Mouse (Mus musculus) layer of hippocampus, adult 18-20 months (tissue): ENCODE data around the gene Atp13a3. TPM values are rescaled to one million over a fixed set of nuclear protein-coding genes. Genes with fewer than 3 reads are reported as not detected.
"Not testable (repeated sequence)": the region's sequence is repeated elsewhere in the genome, so short reads cannot be mapped to it uniquely, and the experiment has no call there.

Source experiments
- DNase-seq, 2 experiments: peaks; one replicate each; pipeline ENCODE4 v3.0.0; 2022; ENCODE audit warnings: low spot score in 2 of 2
- long read RNA-seq: library from polyadenylated mRNA; stranded (forward); transcript quantifications from one replicate; pipeline ENCODE4 v2.0.0, GENCODE M21; 2021
- total RNA-seq, 2 experiments: library from RNA; stranded (reverse); gene quantifications; 2 replicates each; pipeline ENCODE4 v1.2.3; 2021

Gene Atp13a3
- total RNA-seq: 10 to 100 TPM; 71.5 to 72.9 TPM
- long read RNA-seq, partial matches to known transcripts: 1 of 20 reads
- long read RNA-seq, other reads (novel, unspliced or antisense): 19 of 20 reads

DNA sequence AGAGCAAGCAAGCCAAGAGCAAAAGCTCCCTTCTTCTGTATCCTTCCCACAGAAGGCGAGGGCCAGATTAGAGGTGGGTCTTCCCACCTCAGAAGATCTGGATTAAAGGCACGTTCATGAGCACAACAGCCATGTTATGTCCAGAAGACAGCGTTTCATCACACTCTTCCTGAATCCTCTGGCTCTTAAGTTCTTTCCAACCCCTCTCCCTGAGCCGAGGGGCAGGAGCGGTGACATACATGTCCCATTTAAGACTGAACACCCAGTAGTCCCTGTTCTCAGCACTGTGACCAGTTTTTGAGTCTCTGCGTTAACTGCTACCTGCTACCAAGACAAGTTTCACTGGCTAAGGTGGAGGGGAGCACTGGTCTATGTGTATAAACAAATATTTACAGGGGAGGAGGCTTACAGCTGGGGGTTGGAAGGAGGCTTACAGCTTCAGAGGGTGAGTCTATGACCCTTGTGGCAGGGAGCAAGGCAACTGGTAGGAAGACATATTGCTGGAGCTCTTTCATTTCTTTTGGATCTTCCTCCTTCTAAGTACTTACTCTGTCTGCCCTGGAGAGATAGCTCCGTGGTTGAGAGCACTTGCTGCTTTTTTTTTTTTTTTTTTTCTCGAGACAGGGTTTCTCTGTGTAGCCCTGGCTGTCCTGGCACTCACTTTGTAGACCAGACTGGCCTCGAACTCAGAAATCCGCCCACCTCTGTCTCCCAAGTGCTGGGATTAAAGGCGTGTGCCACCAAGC lies at the start of gene Atp13a3:
Gene Atp13a3, minus strand, starts transcription at position 51 of the 746 bp plus-strand sequence.
- no peak for DNase-seq

DNA sequence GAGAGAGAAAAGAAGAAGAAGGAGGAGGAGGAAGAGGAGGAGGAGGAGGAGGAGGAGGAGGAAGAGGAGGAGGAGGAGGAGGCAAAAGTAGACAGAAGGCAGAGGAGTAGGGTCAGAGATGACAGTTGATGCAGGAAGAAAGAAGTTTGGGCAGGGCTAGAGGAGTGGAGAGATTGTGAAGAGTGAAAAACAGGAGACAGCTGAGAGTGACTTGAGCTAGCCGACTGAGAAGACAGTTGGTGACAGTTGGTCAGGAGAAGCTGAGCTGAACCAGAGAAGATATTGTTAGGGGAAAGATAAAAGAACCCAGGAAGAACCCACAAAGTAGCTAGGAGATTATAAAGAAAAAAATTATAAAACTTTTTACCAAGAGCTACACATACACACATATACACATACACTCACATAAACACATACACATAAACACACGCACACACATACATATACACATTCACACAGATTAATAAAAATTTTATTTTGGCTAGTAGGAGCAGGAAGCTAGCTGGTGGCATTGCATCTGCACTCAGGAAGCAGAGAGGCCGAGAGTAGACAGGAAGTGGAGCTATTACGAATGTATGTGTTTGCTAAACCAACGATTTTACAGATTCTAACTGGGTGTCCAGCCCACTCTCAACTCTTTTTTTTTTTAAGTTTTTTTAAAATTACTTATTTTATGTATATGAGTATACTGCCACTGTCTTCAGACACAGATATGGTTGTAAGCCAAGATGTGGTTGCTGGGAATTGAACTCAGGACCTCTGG lies 47.6 kb upstream of the Atp13a3 start:
- DNase-seq: no peak

DNA sequence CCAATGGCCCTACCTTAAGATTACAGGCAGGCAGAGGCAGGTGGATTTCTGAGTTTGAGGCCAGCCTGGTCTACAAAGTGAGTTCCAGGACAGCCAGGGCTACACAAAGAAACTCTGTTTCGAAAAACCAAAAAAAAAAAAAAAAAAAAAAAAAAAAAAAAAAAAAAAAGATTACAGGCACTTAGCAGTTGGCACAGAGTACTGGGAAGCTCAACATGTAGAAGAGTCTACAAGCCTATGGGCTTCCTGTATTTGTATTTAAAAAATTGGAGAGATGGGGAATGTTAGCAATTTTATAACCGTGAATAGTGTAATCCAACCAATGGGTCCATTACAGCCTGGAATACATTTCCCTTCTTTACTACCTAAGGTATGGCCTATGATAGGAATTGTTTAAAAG lies 45.4 kb upstream of the Atp13a3 start:
- DNase-seq: not testable (repeated sequence)

DNA sequence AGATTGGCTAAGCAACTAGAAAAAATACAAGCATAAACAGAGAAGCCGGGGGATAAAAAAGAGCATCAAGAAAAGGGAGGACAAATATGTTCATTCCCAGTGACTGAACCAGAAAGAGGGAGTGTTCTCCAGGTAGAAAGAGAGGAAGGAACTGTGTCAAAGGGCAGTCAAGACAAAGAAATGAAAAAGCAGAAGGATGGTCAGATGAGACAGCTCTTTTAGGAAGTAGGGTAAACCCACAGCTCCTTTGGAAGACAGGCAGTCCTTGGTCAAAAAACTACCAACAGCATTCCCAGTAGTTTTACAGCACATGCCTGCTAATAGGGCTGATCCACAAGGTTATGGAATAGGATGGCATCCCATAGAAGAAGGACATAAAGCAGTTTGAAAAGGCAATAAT lies 43.2 kb upstream of the Atp13a3 start:
- DNase-seq: no peak

DNA sequence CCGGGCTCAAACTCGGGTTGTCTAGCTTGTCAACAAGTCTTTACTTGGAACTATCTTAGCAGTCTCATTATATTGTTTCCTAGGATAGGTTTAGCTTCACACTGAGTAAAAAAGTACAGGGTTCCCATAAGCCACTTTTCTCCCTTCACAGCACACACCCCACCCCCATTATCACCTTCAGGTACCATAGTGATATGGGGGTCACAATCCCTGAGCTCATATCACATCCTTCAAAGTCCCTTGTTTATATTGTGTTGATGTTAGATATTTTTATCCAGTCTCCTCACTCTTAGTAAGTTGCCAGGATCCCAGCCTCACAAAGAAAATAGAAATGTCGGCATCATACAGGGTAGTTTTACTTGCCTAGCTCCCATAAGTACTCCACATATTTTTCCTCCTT lies 42.4 kb upstream of the Atp13a3 start:
- DNase-seq: no peak

DNA sequence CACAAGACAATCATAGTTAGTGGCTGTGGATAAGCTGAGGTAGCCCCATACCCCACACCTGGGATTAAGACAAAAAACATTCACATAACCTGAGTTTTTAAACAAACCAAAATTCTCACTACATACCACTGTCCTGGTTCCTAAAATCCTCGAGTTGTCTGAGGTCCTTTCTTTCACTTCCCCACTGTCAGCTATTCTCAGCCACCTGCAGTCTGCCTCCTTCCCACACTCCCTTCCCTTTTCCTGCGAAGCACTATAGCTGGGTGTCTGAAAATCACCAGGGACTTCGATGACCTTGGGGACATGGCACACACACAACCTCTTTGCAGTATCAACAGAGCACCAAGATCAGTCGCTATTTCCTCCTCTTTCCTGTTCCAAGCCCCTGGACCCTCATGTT lies 41.9 kb upstream of the Atp13a3 start:
- DNase-seq: no peak

DNA sequence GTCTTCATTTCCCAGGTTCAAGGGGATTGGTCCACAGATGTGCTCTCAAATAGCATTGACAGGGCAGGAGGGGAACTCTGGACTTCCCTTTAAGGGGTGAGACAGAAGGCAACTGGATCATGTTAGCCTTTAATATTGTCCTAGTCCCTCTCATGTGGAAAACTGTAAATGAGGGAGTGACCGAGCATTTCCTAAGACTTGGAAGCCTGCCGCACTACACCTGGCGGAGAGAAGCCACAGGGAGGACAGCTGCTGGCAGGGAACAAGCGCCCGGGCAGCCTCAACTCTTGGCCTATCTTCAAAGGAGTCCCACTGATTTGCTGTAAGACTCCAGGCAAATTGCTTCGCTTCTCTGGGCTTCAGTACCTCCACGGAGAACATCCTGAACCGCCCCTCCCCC lies 37.6 kb upstream of the Atp13a3 start:
- no peak for DNase-seq

DNA sequence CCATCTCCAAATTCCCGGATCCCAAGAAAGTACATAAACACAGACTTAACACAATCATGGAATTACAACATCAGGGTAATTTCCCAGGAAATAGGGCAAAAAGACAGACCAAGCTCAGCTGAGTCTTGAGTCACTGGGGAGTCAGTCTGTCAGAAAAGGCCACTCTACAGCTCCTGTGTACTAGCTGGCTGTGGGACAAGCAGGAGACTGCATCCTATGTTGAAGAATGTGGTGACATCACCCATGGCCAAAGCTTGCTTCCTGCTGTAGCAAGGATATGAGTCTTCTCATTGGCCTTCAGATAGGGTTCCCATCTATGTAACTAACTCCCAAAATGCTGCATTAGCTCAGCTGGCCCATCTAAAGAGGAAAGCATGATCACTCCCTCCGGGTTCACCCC lies 36.7 kb upstream of the Atp13a3 start:
- DNase-seq: no peak

DNA sequence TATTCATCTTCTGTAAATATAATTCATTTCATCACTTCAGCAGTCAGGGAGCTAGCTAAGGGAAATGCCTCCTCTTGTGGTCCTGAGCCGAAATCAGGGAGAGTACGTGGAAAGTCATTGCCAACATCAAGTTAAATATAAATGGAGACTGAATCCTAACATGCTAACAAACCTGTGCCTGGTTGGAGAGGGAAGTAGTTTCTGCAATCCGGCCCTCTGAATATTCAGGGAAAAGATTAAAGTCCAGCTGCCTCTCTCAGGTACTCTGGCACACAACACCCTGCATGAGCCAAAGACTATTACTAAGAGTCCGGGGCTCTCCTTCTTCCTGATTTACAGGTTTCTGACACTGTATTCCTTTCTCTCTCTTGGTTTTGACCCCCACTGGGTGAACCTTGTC lies 35.6 kb upstream of the Atp13a3 start:
- DNase-seq: no peak

DNA sequence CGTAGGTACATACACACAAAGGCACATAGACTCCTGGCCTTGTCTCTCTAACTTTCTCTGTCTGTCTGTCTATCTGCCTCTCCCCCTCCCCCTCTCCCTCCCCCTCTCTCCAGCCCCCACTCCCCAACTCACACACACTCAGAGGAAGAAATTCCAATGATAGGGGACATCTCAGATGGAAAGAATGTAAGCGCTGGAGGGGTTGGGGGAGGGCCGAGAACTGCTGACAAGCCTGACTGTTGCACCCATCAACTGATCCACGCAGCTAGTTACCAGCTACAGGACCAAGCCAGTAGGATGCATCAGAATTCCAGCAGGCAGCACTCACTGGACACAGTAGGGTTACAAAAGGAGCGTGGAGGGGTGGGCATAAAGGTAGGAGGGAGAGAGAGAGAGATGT lies 34.1 kb upstream of the Atp13a3 start:
- DNase-seq: no peak

DNA sequence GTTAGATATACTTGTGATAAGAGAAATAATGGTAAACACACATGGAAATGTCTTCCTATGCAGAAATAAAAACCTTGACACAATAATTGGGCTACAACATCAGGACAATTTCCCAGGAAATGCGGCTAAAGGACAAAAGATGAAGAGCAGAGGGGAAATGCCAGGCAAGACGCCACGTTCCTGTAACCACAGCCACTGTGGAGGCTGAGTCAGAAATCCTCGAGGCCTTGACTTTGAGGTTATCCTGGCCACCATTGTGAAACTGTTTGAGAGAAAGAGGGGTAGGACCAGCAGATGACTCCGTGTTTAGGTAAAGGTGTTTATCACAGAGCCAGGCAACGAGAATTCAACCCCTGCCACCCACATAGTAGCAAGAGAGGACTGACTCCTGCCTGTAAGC lies 33.6 kb upstream of the Atp13a3 start:
- DNase-seq: no peak

DNA sequence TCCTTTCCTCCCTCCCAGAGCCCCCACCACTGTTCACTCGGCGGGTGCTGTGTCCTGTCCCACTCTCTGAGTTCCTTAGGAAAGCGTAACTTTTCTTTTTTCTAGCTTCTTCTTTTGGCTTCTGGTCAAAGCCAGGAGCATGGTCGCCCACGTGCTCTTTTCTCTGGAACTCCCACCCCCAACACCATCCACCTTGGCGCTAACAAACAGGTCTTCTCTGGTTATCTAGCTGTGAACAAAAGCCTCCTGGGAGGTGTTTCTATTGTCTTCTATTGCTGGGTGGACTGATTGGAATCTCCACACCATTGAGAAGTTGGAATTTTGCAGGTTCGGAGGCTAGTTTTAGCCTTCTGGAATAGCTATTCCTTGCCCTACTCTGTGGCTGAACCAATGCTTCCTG lies 30.5 kb upstream of the Atp13a3 start:
- DNase-seq: no peak

DNA sequence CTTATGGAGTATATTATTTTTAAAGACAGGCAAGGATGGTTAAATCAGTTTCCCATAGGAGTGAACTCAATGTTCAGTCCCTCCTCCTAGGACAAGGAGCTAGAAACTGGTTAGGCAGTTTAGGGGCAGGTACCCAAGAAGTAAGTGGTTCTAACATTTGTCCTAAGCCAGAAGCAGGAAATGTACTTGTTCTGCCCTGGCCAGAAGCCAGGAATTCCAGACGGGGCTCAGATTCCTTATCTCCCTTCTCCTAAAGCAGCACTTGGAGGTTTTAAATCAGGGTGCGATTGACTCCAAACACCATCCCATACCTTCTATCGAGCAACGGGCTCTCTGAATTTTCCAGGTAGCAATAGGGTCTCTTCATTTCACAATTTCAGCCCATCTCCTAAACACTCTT lies 29.6 kb upstream of the Atp13a3 start:
- DNase-seq: no peak

DNA sequence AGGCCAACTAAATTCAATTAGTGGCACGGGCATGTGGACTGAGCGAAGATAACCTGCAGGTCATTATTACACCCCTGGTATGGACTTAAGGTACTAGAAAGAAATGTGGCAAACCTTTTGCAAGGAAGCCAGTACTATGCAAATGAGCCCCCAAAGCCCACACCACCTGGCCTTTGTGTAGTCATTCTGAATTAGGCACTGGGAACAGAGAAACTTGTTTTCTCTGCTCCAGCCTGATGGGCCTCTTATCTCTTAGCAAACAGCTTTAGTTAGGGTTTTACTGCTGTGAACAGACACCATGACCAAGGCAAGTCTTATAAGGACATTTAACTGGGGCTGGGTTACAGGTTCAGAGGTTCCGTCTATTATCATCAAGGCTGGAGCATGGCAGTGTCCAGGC lies 27.4 kb upstream of the Atp13a3 start:
- DNase-seq: no peak

DNA sequence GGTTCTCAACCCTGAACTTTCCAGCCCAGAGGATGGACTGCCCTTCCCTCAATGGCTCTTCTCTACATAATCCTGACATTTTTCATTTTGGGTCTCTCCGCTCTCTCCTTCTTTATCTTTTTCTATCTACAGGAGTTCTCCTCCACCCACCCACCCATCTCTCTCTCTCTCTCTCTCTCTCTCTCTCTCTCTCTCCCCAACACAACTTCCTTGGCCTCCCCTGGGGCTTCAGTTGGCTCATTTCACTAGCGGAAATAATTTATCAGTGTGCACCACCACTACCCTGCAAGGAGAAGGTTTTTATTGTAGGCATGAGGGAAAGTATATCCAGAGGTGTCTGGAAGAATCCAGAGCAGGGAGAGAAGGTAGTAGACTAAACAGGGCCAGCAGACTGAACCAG lies 26.3 kb upstream of the Atp13a3 start:
- DNase-seq: no peak

DNA sequence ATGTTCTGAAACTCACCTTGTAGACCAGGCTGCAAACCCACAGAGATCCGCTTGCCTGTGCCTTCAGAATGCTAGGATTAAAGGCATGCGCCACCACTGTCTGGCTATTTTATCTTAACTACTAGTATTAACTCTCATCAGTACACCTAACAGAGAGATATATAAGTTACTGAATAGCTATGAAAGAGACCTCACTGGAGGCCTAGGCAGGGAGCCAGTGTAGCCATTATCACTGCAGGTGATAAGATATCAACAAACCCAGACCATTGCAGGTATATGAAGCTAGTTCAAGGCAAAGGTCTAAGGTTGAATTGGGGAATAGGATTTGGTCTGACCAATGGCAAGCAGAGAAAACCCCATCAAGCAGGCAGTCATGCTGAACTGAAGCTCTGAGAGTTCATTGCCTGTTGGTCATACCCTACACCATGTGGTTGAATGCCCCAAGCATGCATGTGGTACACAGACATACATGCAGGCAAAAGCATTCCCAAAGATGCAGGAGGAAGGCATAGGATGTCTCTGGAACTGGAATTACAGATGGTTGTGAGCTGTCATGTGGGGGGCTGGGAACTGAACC lies 24.8 kb upstream of the Atp13a3 start:
- DNase-seq: no peak

DNA sequence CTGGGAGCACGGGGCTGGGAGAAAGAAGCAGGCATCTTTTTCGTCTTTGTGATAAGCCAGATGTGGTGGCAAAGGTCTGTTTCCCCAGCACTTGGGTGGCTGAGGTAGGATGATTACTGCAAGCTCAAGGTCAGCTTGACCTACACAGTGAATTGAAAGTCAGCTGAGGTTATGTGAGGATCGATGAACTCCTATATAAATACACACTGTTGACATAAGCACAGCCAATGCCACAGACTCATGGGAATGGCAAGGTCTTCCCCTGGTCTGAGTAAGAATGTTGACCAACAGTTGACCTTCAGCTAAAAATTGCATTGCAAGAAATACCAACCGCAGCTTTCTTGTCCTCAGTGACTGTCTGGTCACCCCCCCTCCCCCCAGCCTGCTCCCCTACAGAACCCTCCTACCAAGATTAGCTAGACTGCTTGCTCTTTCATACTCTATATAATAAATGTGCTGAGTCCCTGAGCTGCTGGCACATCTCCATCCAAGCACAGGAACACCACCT lies 23.0 kb upstream of the Atp13a3 start:
- DNase-seq: no peak

DNA sequence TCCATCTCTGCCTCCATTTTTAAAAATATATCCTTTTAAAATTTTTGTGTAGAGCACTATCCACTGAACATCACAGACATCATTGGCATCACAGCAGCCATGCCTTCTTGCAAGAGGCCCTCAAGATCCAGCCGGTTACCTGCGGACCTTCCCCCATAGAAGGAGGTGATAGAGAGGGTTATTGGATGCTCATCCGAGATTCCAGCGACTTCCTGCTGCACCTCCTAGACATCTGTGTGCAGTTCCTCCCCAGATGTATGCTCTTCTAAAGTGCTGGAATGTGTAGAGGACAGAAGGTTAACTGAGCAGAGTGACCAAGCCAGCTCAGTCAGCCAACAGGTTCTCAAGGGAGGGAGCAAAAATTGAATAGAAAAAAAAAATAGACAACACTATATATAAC lies 21.7 kb upstream of the Atp13a3 start:
- no peak for DNase-seq

DNA sequence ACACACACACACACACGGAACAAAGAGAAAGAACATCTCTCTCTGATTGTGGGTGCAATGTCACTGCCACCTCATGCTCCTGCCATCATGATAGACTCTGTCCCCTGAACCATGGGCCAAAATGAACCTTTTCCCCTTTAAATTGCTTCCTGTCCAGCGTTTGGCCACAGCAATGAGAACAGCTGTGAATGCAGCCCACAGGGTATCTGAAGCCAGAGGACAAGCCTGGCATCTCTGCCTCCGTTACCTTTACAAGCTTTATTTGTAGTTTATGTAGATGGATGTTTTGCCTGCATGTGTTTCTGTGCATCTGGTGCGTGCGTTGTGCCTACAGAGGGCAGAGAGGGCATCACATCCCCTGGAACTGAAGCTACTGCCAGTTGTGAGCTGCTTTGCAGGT lies 21.2 kb upstream of the Atp13a3 start:
- DNase-seq: no peak

DNA sequence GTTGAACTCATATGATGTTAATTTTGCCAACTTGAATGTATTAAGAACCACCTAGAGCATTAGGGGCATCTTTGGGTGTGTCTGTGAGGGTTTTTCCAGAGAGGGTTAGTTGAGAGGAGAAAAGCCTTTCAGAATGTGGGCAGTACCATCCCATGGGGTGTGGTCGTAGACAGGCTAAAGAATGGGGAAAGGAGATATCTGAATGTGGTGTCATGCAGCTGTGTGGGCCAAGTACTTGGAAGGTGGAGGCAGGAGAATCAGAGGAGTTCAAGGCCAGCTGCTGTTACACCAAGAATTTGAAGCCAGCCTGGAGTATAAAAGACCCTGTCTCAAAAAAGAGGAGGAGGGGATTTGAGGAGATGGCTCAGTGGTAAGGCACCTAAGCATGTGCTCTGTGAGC lies 20.2 kb upstream of the Atp13a3 start:
- DNase-seq: no peak

DNA sequence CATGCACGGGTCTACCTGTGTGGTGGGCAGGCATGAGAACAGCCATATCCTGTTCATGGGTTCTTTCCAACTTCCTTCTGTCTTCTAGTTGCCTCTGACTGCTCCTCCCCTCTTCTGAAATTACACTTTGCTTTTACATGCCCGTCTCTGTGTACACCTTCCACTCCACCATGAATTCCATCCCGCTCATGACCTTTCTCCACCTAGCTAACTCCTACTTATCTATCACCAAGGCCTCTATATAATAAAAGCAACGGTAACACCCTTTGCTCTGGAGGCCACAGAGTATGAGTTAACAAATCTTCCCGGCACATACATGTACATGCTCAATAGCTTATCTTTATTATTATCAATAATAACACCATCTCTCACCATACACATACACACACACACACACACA lies 18.3 kb upstream of the Atp13a3 start:
- DNase-seq: no peak

DNA sequence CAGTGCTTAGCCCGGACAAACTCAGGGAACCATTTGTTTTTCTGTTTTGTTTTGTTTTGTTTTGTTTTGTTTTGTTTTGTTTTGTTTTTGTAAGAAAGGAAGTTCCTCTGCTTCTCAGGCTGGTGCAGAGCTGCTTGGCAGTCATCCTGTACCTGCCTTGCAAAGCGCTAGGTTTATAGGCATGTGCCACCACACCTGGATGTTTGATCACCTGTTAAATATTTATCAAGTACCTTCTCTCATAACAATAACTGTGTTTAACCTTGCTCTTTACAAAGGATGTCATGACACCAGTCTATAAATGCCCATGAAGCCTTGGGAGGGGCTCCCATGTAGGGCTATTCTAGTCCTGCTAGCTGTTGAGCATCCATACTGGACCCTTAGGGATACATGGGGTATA lies 10.9 kb upstream of the Atp13a3 start:
- no peak for DNase-seq
